Mouse (Mus musculus): ENCODE measurements around the gene Chchd6. TPM values are rescaled to one million over a fixed set of nuclear protein-coding genes. Genes with fewer than 3 reads are reported as not detected.
A peak's percentile ranks its signal among the peaks of the same experiment; 100 is the strongest.

The Chchd6 gene
- polyA plus RNA-seq, 1 experiment from 2014 or later = 8.8 TPM

DNA sequence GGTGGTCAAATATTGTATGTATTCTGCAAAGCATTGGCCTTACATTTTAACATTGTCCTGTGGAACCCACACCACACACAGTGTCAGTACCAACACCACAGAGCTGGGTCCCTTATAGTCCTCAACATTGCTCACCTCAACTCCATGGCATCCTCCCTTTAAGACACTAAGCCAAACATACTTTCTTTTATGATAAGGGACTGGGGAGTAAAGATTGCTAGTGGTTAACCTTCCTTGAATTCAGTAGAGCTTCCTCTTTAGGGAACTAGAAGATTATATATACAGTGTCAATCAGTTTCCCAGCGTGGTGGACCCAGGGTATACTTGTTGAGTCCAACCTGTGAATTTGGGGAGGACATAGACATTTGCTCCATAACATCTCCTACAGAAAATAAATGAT, 105.9 kb downstream of the Chchd6 start:
- no peak for ATAC-seq
- Histone ChIP-seq H3K9me3 (ENCODE audit: low read length) (no peaks in the 10 kb centered on the region), H3K27ac (ENCODE audit: low read depth) (no peak overlapping the region), H3K27me3 (ENCODE audit: insufficient read depth, low read length) (no peaks in the 10 kb centered on the region), H3K9ac (replicated peaks) (no peak overlapping the region), H3K4me1 (ENCODE audit: insufficient read depth) (no peaks in the 10 kb centered on the region), H3K4me3 (ENCODE audit: low read depth, low read length) (no peak overlapping the region), H3K36me3 (replicated peaks; ENCODE audit: insufficient read depth, low read length) (no peaks in the 10 kb centered on the region), H3K4me2 (ENCODE audit: low read depth, low read length) (no peak overlapping the region)
- TF ChIP-seq EP300 (IDR thresholded peaks at IDR 0.05; ENCODE audit: low read depth) (no peak), CTCF (IDR thresholded peaks at IDR 0.05; ENCODE audit: low read depth) (no peak)
- 55% methylated on average over 1 of the region's 1 CpGs for WGBS (ENCODE audit: insufficient replicate concordance)
- DNase-seq = no peak

DNA sequence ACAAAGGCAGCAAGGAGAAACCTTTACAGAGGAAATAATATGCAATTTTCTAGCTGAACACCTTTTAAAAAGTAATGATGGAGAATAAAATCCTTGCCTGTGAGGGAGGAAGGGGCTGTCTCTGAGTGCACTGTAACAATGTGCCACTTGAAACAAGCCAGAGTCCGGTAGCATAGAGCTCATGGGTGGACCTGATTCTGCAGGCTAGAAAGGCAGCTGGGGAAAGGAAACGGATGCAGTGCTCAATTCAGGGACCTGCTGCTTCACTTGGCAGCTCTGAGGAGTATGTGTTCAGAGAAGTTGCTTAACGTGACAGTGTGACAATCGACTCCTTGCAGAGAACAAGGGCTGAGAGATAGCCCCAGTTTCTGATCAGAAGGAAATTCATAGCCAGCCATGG, 109.4 kb downstream of the Chchd6 start:
- no peaks in the 10 kb centered on the region for H3K9me3 ChIP-seq (ENCODE audit: low read length)
- no peak overlapping the region for H3K4me2 ChIP-seq (ENCODE audit: low read depth, low read length)
- ATAC-seq = no peak
- H3K27me3 ChIP-seq (ENCODE audit: insufficient read depth, low read length) = no peaks in the 10 kb centered on the region
- 54% methylated on average over 4 of the region's 4 CpGs for WGBS (ENCODE audit: insufficient replicate concordance)
- no peak overlapping the region for H3K27ac ChIP-seq (ENCODE audit: low read depth)
- no peaks in the 10 kb centered on the region for H3K36me3 ChIP-seq (replicated peaks; ENCODE audit: insufficient read depth, low read length)
- H3K4me3 ChIP-seq (ENCODE audit: low read depth, low read length) = no peak overlapping the region
- DNase-seq = no peak
- no peaks in the 10 kb centered on the region for H3K4me1 ChIP-seq (ENCODE audit: insufficient read depth)
- no peak overlapping the region for H3K9ac ChIP-seq (replicated peaks)
- TF ChIP-seq CTCF (IDR thresholded peaks at IDR 0.05; ENCODE audit: low read depth) (no peak), EP300 (IDR thresholded peaks at IDR 0.05; ENCODE audit: low read depth) (no peak)

DNA sequence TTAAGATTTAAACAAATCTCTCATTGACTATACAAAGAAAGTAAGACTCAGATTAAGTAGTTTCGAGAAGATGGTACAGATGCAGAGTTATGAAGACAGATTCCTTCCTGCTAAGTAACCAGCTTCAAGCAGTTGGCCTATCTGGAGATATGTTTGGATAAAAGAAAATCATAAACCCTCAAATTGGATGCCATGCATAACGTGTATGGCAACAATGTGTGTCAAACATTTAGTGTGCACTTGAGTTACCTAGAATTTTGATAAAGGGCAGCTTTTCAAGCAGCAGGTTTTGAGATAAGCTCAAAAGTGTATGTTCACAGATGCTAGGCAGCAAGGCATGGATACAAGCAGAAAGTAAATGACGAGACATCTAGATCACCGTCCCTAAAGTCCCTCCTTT, 114.3 kb downstream of the Chchd6 start:
- no peaks in the 10 kb centered on the region for H3K36me3 ChIP-seq (replicated peaks; ENCODE audit: insufficient read depth, low read length)
- H3K4me2 ChIP-seq (ENCODE audit: low read depth, low read length) = no peak overlapping the region
- WGBS (ENCODE audit: insufficient replicate concordance) = 76% methylated on average over 4 of the region's 4 CpGs
- ATAC-seq = no peak
- no peaks in the 10 kb centered on the region for H3K27me3 ChIP-seq (ENCODE audit: insufficient read depth, low read length)
- no peak overlapping the region for H3K9ac ChIP-seq (replicated peaks)
- no peaks in the 10 kb centered on the region for H3K4me1 ChIP-seq (ENCODE audit: insufficient read depth)
- TF ChIP-seq CTCF (IDR thresholded peaks at IDR 0.05; ENCODE audit: low read depth) = no peak
- TF ChIP-seq EP300 (IDR thresholded peaks at IDR 0.05; ENCODE audit: low read depth) = no peak
- H3K4me3 ChIP-seq (ENCODE audit: low read depth, low read length) = no peak overlapping the region
- H3K9me3 ChIP-seq (ENCODE audit: low read length) = no peaks in the 10 kb centered on the region
- DNase-seq = no peak
- H3K27ac ChIP-seq (ENCODE audit: low read depth) = no peak overlapping the region

DNA sequence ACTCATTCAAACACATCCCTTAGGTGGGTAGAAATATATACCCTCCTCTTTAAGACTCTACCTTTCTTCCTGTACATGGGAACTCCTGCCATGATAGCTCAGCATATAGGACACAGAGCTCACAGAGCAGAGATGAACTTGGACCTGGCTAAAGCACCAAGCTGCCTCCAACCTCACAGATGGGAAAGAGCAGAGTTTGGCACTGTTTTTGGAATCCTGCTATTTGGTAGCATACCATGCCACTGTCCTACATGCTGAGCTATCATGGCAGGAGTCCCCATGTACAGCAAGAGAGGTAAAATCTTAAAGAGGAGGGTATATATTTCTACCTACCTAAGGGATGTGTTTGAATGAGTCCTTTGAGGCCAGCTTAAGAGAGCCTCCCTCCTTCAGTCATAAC, 127.5 kb downstream of the Chchd6 start:
- H3K4me1 ChIP-seq (ENCODE audit: insufficient read depth) = no peaks in the 10 kb centered on the region
- H3K9ac ChIP-seq (replicated peaks) = no peak overlapping the region
- no peaks in the 10 kb centered on the region for H3K27me3 ChIP-seq (ENCODE audit: insufficient read depth, low read length)
- H3K27ac ChIP-seq (ENCODE audit: low read depth) = no peak overlapping the region
- H3K36me3 ChIP-seq (replicated peaks; ENCODE audit: insufficient read depth, low read length) = no peaks in the 10 kb centered on the region
- H3K4me3 ChIP-seq (ENCODE audit: low read depth, low read length) = no peak overlapping the region
- ATAC-seq (no peak), DNase-seq (no peak)
- H3K4me2 ChIP-seq (ENCODE audit: low read depth, low read length) = no peak overlapping the region
- H3K9me3 ChIP-seq (ENCODE audit: low read length) = no peaks in the 10 kb centered on the region
- no peak for TF ChIP-seq CTCF (IDR thresholded peaks at IDR 0.05; ENCODE audit: low read depth)
- TF ChIP-seq EP300 (IDR thresholded peaks at IDR 0.05; ENCODE audit: low read depth) = no peak

DNA sequence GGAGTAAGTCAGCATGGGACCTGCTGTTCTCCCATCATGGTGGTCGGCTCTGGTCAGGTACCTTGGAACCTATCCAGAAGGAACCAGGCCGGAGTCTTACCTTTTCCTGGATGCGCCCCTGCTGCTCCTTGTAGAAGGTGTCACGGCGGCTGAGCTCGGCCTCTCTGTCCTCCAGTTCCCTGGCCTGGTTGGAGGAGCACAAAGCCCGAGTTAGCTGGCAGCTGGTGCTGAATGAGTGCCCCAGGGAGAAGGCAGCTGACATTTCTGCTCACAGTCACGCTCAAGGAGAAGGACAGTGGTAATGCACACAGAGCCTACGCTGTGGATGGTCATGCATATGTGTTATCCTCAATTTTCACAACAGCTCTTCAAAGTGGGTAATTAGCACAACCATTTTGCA, 128.2 kb downstream of the Chchd6 start:
- H3K9me3 ChIP-seq (ENCODE audit: low read length) = no peaks in the 10 kb centered on the region
- H3K27ac ChIP-seq (ENCODE audit: low read depth) = no peak overlapping the region
- 81% methylated on average over 9 of the region's 9 CpGs for WGBS (ENCODE audit: insufficient replicate concordance)
- ATAC-seq (no peak), DNase-seq (no peak)
- no peak for TF ChIP-seq EP300 (IDR thresholded peaks at IDR 0.05; ENCODE audit: low read depth)
- TF ChIP-seq CTCF (IDR thresholded peaks at IDR 0.05; ENCODE audit: low read depth) = no peak
- H3K27me3 ChIP-seq (ENCODE audit: insufficient read depth, low read length) = no peaks in the 10 kb centered on the region
- H3K4me1 ChIP-seq (ENCODE audit: insufficient read depth) = no peaks in the 10 kb centered on the region
- no peak overlapping the region for H3K9ac ChIP-seq (replicated peaks)
- no peak overlapping the region for H3K4me3 ChIP-seq (ENCODE audit: low read depth, low read length)
- no peak overlapping the region for H3K4me2 ChIP-seq (ENCODE audit: low read depth, low read length)
- H3K36me3 ChIP-seq (replicated peaks; ENCODE audit: insufficient read depth, low read length) = no peaks in the 10 kb centered on the region

DNA sequence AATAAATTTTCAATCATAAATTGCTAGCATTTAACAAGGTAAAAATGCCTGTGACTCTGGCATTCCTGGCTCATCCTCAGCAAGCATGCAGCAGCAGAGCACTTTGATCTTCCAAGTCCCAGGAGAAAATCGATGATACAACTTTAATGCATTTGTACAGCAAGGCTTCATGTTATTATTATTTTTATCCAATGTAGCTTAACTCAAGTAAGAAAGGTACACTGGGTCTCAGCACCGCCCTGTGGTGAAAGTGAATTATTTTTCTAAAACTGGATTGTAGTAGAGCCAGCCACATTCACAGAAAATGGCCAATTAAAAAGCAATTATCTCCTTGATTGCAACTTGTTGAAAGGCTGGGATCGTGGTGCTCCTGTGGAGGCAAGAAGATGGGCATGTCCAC, 128.6 kb downstream of the Chchd6 start:
- Histone ChIP-seq H3K9me3 (ENCODE audit: low read length) (no peaks in the 10 kb centered on the region), H3K4me1 (ENCODE audit: insufficient read depth) (no peaks in the 10 kb centered on the region), H3K27ac (ENCODE audit: low read depth) (no peak overlapping the region), H3K4me3 (ENCODE audit: low read depth, low read length) (no peak overlapping the region), H3K9ac (replicated peaks) (no peak overlapping the region), H3K4me2 (ENCODE audit: low read depth, low read length) (no peak overlapping the region), H3K27me3 (ENCODE audit: insufficient read depth, low read length) (no peaks in the 10 kb centered on the region), H3K36me3 (replicated peaks; ENCODE audit: insufficient read depth, low read length) (no peaks in the 10 kb centered on the region)
- DNase-seq = no peak
- 68% methylated on average over 3 of the region's 3 CpGs for WGBS (ENCODE audit: insufficient replicate concordance)
- TF ChIP-seq EP300 (IDR thresholded peaks at IDR 0.05; ENCODE audit: low read depth) (no peak), CTCF (IDR thresholded peaks at IDR 0.05; ENCODE audit: low read depth) (0 out of 2 replicates have a peak, but pooled peaks have one; percentile 30)
- ATAC-seq = no peak

DNA sequence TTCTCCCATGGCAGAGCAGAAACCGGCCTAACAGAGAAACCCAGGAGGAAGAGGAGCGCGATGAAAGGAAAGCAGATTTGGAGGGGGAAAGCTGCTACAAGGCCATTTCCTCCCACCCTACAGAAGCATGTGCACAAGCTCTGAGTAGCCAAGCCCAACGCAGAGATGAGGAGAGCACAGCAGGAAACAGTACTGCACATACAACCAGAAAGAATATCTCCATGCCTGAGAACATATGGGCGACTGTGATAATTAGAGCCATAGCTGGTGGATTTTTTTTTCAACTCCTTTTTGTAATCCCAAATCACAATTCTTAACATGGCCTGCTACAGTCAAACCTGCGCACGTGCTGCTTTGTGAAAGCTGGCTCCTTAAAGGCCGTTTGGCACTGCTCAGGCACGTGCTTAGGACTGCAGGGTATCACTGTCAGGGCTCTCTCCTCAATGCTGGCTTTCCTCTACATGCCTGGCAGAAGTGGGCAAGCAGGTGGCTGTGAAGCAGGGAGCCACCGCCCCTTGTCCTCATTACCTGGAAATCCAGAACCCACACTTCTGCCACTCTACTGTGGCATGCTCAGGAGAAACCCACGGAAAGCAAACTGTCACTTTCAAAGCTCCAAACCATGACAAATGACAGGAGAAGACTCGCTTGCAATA, 129.3 kb downstream of the Chchd6 start:
- no peak overlapping the region for H3K27ac ChIP-seq (ENCODE audit: low read depth)
- no peak overlapping the region for H3K4me2 ChIP-seq (ENCODE audit: low read depth, low read length)
- DNase-seq = no peak
- no peak overlapping the region for H3K9ac ChIP-seq (replicated peaks)
- H3K4me3 ChIP-seq (ENCODE audit: low read depth, low read length) = no peak overlapping the region
- no peak for ATAC-seq
- H3K27me3 ChIP-seq (ENCODE audit: insufficient read depth, low read length) = no peaks in the 10 kb centered on the region
- WGBS (ENCODE audit: insufficient replicate concordance) = 76% methylated on average over 12 of the region's 12 CpGs
- no peaks in the 10 kb centered on the region for H3K36me3 ChIP-seq (replicated peaks; ENCODE audit: insufficient read depth, low read length)
- no peak for TF ChIP-seq EP300 (IDR thresholded peaks at IDR 0.05; ENCODE audit: low read depth)
- no peak for TF ChIP-seq CTCF (IDR thresholded peaks at IDR 0.05; ENCODE audit: low read depth)
- H3K9me3 ChIP-seq (ENCODE audit: low read length) = no peaks in the 10 kb centered on the region
- no peaks in the 10 kb centered on the region for H3K4me1 ChIP-seq (ENCODE audit: insufficient read depth)

All from liver, postnatal 0 days (tissue).